Mouse (Mus musculus) thymus, adult 18-20 months (tissue): Measurements from ENCODE around the gene Prrc2a.

Source experiments
- DNase-seq, 2 experiments: peaks; one replicate each; pipeline ENCODE4 v3.0.0; 2022; ENCODE audit warnings: mixed read lengths in 2 of 2

Gene Prrc2a

DNA sequence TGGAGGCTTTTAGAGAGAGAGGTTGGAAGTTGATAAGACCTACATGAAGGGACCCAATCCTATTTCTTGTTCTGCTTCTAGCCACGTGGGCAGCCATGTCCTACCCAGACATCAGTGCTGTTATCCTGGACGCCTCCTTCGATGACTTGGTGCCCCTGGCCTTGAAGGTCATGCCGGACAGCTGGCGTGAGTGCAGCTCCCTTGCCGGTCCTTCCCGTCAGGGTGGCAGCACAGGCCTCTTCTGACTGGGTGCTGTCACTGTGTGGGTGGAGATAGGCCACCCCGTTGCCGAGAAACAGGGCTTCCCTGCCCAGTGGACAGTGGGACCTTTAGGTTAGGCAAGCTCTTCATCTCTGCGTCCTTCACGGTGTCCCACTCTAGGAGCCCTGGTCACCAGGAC is 63.5 kb downstream of the Prrc2a start:
- DNase-seq: no peak

DNA sequence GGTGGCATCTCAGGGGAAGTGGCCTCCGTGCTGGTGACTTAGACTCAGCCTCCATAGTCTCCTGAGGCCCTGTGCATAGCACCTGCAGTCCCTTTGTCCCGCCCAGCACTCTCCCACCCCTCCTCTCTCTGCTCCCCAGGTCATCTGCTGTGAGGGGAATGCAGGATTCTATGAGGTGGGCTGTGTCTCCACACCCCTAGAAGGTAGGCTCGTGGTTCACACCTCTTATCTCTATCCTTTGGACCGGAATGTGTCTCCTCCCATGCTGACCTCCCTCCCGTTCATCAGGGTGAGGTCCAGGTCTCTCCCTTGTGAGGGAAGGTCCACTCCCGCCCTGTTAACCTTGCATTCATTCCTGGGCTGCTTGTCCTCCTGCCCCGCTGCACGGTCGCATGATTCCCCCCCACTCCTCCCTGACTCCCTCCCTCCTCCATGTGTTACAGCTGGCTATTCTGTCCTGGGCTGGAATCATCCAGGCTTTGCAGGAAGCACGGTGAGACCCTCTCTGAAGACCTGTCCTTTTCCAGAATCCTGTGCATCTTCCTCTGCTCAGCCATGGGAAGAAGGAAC is 64.4 kb downstream of the Prrc2a start:
- no peak for DNase-seq
